1 mouse cellular context compared by ENCODE assay signal in the genomic region with DNA sequence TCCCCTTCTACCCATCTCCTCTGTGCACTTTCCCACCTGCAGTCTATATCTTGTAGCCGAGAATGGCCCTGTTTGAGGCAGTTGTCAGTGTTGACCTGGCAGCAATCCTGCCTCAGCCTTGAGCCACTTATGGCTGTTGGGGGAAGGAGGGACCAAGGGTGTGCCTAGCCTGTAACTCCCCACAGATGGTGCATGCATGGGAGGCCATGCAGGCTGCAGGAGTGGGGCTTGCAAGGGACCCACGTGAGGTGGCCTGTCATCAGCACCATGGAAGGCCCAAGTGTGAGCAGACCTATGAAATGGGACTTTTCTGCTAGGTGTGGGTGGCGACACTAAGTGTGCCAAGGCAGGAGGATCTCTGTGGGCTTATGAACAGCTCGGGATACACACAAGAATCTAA.
TF ChIP-seq lines count a peak whose summit lies in the region.

No protein-coding gene starts in this region.

TF ChIP-seq in CH12.LX, 34 proteins besides CTCF, POLR2A, EP300 and RAD21:
- peak; percentile 22; the same call in 1 of the 2 replicates for TF ChIP-seq POLR2AphosphoS2 (IDR thresholded peaks at IDR 0.05; ENCODE audit: low read depth, low read length)
- no peak for TF ChIP-seq MXI1 (IDR thresholded peaks at IDR 0.05; ENCODE audit: low read depth, low read length)
